Mouse (Mus musculus): ENCODE data around the gene Magi2. TPM values are rescaled to one million over a fixed set of nuclear protein-coding genes. Genes with fewer than 3 reads are reported as not detected.

The Magi2 gene
- 12.5 and 12.8 TPM in 2 replicates for polyA plus RNA-seq (2021; fragmentation: Nextera tagmentation)
- long read RNA-seq, experiment 1, partial matches to known transcripts, result 5 of 39 reads
- long read RNA-seq, experiment 1, other reads (novel, unspliced or antisense), result 34 of 39 reads
- long read RNA-seq, experiment 2, partial matches to known transcripts, result 7 of 15 reads
- long read RNA-seq, experiment 2, other reads (novel, unspliced or antisense), result 8 of 15 reads

GRCm38 (mm10) chr5:19226866-19227243, at the start of gene Magi2:
Gene Magi2 (plus strand): TSS chr5:19227036.

